ENCODE assay signal across 8 mouse cellular contexts in genomic region chr6:124757351-124757880, GRCm38 (mm10). TPM values are rescaled to one million over a fixed set of nuclear protein-coding genes. Genes with fewer than 3 reads are reported as not detected.
A peak's percentile ranks its signal among the peaks of the same experiment; 100 is the strongest.
DNase-seq lines count a peak whose midpoint lies in the region; ATAC-seq and TF ChIP-seq lines count a peak whose summit lies in the region.

No protein-coding gene starts in this region.

- DNase-seq in kidney, postnatal 36 days, result no peak
- no peak for DNase-seq in thymus, postnatal 36 days
- DNase-seq in layer of hippocampus, adult 9-10 months (ENCODE audit: low spot score), result no peak
- no peak for DNase-seq in urinary bladder, postnatal 10 days (ENCODE audit: low spot score)

- peaks cover 43% of the 10 kb centered on the region for H3K4me1 ChIP-seq in kidney, embryonic 14.5 days (ENCODE audit: control insufficient read depth, insufficient read depth, low read length)
- peaks cover 27% of the 10 kb centered on the region for H3K4me1 ChIP-seq in bone marrow macrophage, adult 2 months (ENCODE audit: control insufficient read depth, insufficient read depth, low read length)
- peaks cover 42% of the 10 kb centered on the region for H3K4me1 ChIP-seq in hindbrain, embryonic 12.5 days
- peaks cover 55% of the 10 kb centered on the region for H3K4me1 ChIP-seq in midbrain, embryonic 13.5 days (replicated peaks)

- no peak for ATAC-seq in kidney, embryonic 14.5 days (ENCODE audit: low FRiP score, low TSS enrichment)
- ATAC-seq in hindbrain, embryonic 12.5 days (ENCODE audit: low FRiP score), result no peak
- no peak for ATAC-seq in midbrain, embryonic 13.5 days

- peak overlapping the region; percentile 98 for H3K27ac ChIP-seq in kidney, embryonic 14.5 days (ENCODE audit: low read depth, low read length)
- H3K27ac ChIP-seq in bone marrow macrophage, adult 2 months (ENCODE audit: insufficient read depth, low read depth, low read length), result no peak overlapping the region
- H3K27ac ChIP-seq in hindbrain, embryonic 12.5 days, result peak overlapping the region; percentile 98
- peak overlapping the region; percentile 98 for H3K27ac ChIP-seq in midbrain, embryonic 13.5 days

- H3K9ac ChIP-seq in kidney, embryonic 14.5 days (ENCODE audit: low read depth, low read length), result peak overlapping the region; percentile 97
- peak overlapping the region; percentile 98 for H3K9ac ChIP-seq in hindbrain, embryonic 12.5 days
- peak overlapping the region; percentile 95 for H3K9ac ChIP-seq in midbrain, embryonic 13.5 days (replicated peaks)

- peaks cover 4% of the 10 kb centered on the region; the same call in 1 of the 2 replicates for H3K36me3 ChIP-seq in kidney, embryonic 14.5 days (ENCODE audit: control insufficient read depth, insufficient read depth, low read length)
- H3K36me3 ChIP-seq in hindbrain, embryonic 12.5 days, result no peaks in the 10 kb centered on the region
- H3K36me3 ChIP-seq in midbrain, embryonic 13.5 days, result no peaks in the 10 kb centered on the region; the same call in 1 of the 2 replicates

- no peaks in the 10 kb centered on the region for H3K9me3 ChIP-seq in kidney, embryonic 14.5 days (ENCODE audit: control insufficient read depth, low read length)
- no peaks in the 10 kb centered on the region for H3K9me3 ChIP-seq in hindbrain, embryonic 12.5 days (replicated peaks)
- H3K9me3 ChIP-seq in midbrain, embryonic 13.5 days, result no peaks in the 10 kb centered on the region

- H3K27me3 ChIP-seq in kidney, embryonic 14.5 days (ENCODE audit: control insufficient read depth, insufficient read depth, low read length), result no peaks in the 10 kb centered on the region
- peaks cover under 1% of the 10 kb centered on the region; the same call in 1 of the 2 replicates for H3K27me3 ChIP-seq in hindbrain, embryonic 12.5 days
- H3K27me3 ChIP-seq in midbrain, embryonic 13.5 days, result no peaks in the 10 kb centered on the region

- 6% methylated on average over 5 of the region's 5 CpGs for WGBS in kidney, embryonic 14.5 days
- 4% methylated on average over 5 of the region's 5 CpGs for WGBS in hindbrain, embryonic 12.5 days
- 3% methylated on average over 5 of the region's 5 CpGs for WGBS in midbrain, embryonic 13.5 days

- H3K4me3 ChIP-seq in kidney, embryonic 14.5 days (ENCODE audit: low read length), result peak overlapping the region; percentile 88
- H3K4me3 ChIP-seq in bone marrow macrophage, adult 2 months (ENCODE audit: insufficient read depth, low read length), result peak overlapping the region; percentile 75
- peak overlapping the region; percentile 91 for H3K4me3 ChIP-seq in hindbrain, embryonic 12.5 days
- peak overlapping the region; percentile 84 for H3K4me3 ChIP-seq in midbrain, embryonic 13.5 days (replicated peaks)

- no peak for TF ChIP-seq POLR2A in bone marrow macrophage, adult 2 months (IDR thresholded peaks at IDR 0.05; ENCODE audit: borderline replicate concordance, low read depth, low read length)

- H3K4me2 ChIP-seq in kidney, embryonic 14.5 days (replicated peaks; ENCODE audit: low read depth, low read length), result peak overlapping the region; percentile 70
- peak overlapping the region; percentile 73 for H3K4me2 ChIP-seq in hindbrain, embryonic 12.5 days (replicated peaks)
- peak overlapping the region; percentile 79 for H3K4me2 ChIP-seq in midbrain, embryonic 13.5 days (replicated peaks)

- TF ChIP-seq CTCF in bone marrow macrophage, adult 2 months (IDR thresholded peaks at IDR 0.05; ENCODE audit: low read depth, low read length), result no peak

RNA-seq across cellular contexts. Expression of gene Atn1, which starts 1.1 kb away (rescaled TPM):
- 17.5 and 17.7 TPM in 2 replicates for polyA plus RNA-seq in kidney, embryonic 14.5 days (2014; fragmentation: Nextera tagmentation; extraction: Ambion mirVana)
- polyA plus RNA-seq in bone marrow macrophage, adult 2 months (2012; ENCODE audit: insufficient read depth, insufficient read length, missing spikeins), result 30.1 and 34.0 TPM in 2 replicates
- 20.3 and 20.6 TPM in 2 replicates for polyA plus RNA-seq in hindbrain, embryonic 12.5 days (2016; fragmentation: Nextera tagmentation; extraction: Ambion mirVana)
- polyA plus RNA-seq in midbrain, embryonic 13.5 days (2015; fragmentation: Nextera tagmentation; extraction: Ambion mirVana), result 21.5 and 25.4 TPM in 2 replicates

RNA-seq across cellular contexts. Expression of gene Gm45234, which starts 1.6 kb away (rescaled TPM):
- not detected in 2 replicates for polyA plus RNA-seq in kidney, embryonic 14.5 days (2014; fragmentation: Nextera tagmentation; extraction: Ambion mirVana)
- not detected in 2 replicates for polyA plus RNA-seq in bone marrow macrophage, adult 2 months (2012; ENCODE audit: insufficient read depth, insufficient read length, missing spikeins)
- polyA plus RNA-seq in hindbrain, embryonic 12.5 days (2016; fragmentation: Nextera tagmentation; extraction: Ambion mirVana), result not detected in 2 replicates
- polyA plus RNA-seq in midbrain, embryonic 13.5 days (2015; fragmentation: Nextera tagmentation; extraction: Ambion mirVana), result not detected in 2 replicates

RNA-seq across cellular contexts. Expression of gene Eno2, which starts 12.1 kb away (rescaled TPM):
- polyA plus RNA-seq in kidney, embryonic 14.5 days (2014; fragmentation: Nextera tagmentation; extraction: Ambion mirVana), result 8.8 and 10.8 TPM in 2 replicates
- polyA plus RNA-seq in bone marrow macrophage, adult 2 months (2012; ENCODE audit: insufficient read depth, insufficient read length, missing spikeins), result 1.4 and 2.6 TPM in 2 replicates
- 18.7 and 19.6 TPM in 2 replicates for polyA plus RNA-seq in hindbrain, embryonic 12.5 days (2016; fragmentation: Nextera tagmentation; extraction: Ambion mirVana)
- 27.5 and 29.7 TPM in 2 replicates for polyA plus RNA-seq in midbrain, embryonic 13.5 days (2015; fragmentation: Nextera tagmentation; extraction: Ambion mirVana)

RNA-seq across cellular contexts. Expression of gene Grcc10, which starts 16.2 kb away (rescaled TPM):
- polyA plus RNA-seq in kidney, embryonic 14.5 days (2014; fragmentation: Nextera tagmentation; extraction: Ambion mirVana), result 564 and 762 TPM in 2 replicates
- 221 and 253 TPM in 2 replicates for polyA plus RNA-seq in bone marrow macrophage, adult 2 months (2012; ENCODE audit: insufficient read depth, insufficient read length, missing spikeins)
- polyA plus RNA-seq in hindbrain, embryonic 12.5 days (2016; fragmentation: Nextera tagmentation; extraction: Ambion mirVana), result 519 and 565 TPM in 2 replicates
- 710 and 725 TPM in 2 replicates for polyA plus RNA-seq in midbrain, embryonic 13.5 days (2015; fragmentation: Nextera tagmentation; extraction: Ambion mirVana)

RNA-seq across cellular contexts. Expression of gene Ptpn6, which starts 18.9 kb away (rescaled TPM):
- 10.0 and 12.9 TPM in 2 replicates for polyA plus RNA-seq in kidney, embryonic 14.5 days (2014; fragmentation: Nextera tagmentation; extraction: Ambion mirVana)
- 583 and 614 TPM in 2 replicates for polyA plus RNA-seq in bone marrow macrophage, adult 2 months (2012; ENCODE audit: insufficient read depth, insufficient read length, missing spikeins)
- 5.6 TPM in 2 replicates for polyA plus RNA-seq in hindbrain, embryonic 12.5 days (2016; fragmentation: Nextera tagmentation; extraction: Ambion mirVana)
- polyA plus RNA-seq in midbrain, embryonic 13.5 days (2015; fragmentation: Nextera tagmentation; extraction: Ambion mirVana), result 3.4 and 4.1 TPM in 2 replicates
